8 mouse cellular contexts compared by ENCODE assay signal in the genomic region with DNA sequence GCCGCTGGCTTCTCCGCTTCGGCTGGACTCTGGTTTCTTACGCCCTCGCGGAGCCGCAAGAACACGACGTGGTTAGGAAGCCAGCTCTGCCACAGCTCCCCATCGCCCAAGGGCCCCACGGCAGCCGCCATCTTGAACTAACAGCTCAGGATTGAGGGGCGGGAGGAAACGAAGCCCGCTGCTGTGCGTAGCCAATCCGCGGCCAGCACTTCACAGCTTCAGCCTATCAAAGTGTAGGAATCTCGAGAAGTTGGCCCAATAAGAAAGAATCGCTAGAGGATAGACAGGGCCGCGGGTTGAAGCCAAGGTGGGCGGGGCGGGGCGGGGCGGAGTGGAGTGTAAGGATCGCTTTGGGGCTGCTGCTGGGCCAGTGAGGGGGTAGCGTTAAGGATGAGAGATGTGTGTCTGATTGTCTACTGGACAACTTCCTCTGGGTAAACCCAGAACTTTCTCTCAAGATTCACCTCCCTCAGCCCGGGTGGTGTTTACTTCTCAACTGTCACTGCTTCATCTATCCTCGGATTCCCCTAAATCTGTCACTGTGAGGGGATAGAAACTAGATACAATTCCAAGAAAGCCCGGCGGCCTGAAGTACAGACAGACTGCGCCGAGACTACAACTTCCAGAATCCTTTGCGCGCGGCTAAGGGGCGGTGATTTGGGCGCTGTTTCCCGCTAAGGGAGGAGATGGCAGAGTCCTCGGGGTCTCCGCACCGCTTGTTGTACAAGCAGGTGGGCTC. TPM values are rescaled to one million over a fixed set of nuclear protein-coding genes. Genes with fewer than 3 reads are reported as not detected.
DNase-seq lines count a peak whose midpoint lies in the region; ATAC-seq lines count a peak whose summit lies in the region.

Gene Nup88 (minus strand): TSS at position 153 of the 739 bp plus-strand sequence.
Gene Rpain (plus strand): TSS at position 393 of the 739 bp plus-strand sequence.

- WGBS in heart, embryonic 10.5 days = under 1% methylated on average over 43 of the region's 43 CpGs
- under 1% methylated on average over 43 of the region's 43 CpGs for WGBS in kidney, embryonic 15.5 days

- ATAC-seq in erythroblast, adult 5-6 weeks (replicated peaks; ENCODE audit: low FRiP score, poor library complexity, severe bottlenecking) = peak; percentile 86
- peak; percentile 99 for ATAC-seq in kidney, embryonic 15.5 days (replicated peaks; ENCODE audit: low FRiP score)
- peak; percentile 91 for ATAC-seq in monocyte, adult 5-6 weeks (replicated peaks; ENCODE audit: insufficient number of reproducible peaks, low FRiP score, low TSS enrichment, poor library complexity, severe bottlenecking)

- no peaks in the 10 kb centered on the region for H3K9me3 ChIP-seq in heart, embryonic 10.5 days
- H3K9me3 ChIP-seq in kidney, embryonic 15.5 days (replicated peaks) = no peaks in the 10 kb centered on the region

- peak; percentile 88 to 89 for DNase-seq in B cell, adult 2 months
- DNase-seq in brain, adult 2 months (ENCODE audit: low read depth, low spot score) = peak; percentile 99
- DNase-seq in heart, embryonic 10.5 days (ENCODE audit: low spot score) = peak; percentile 99
- peak; percentile 95 for DNase-seq in liver
- DNase-seq in spleen, postnatal 4 days (ENCODE audit: low spot score in 2 of 2) = peak; percentile 91 to 94

- H3K27ac ChIP-seq in heart, embryonic 10.5 days = peak within 1 kb of the TSS; percentile 95
- peak within 1 kb of the TSS; percentile 91 for H3K27ac ChIP-seq in kidney, embryonic 15.5 days

- peak within 1 kb of the TSS; percentile 87 for H3K4me3 ChIP-seq in heart, embryonic 10.5 days
- peak within 1 kb of the TSS; percentile 69 for H3K4me3 ChIP-seq in kidney, embryonic 15.5 days (replicated peaks)

- H3K9ac ChIP-seq in kidney, embryonic 15.5 days = peak within 1 kb of the TSS; percentile 81

- no peaks in the 10 kb centered on the region for H3K27me3 ChIP-seq in heart, embryonic 10.5 days (ENCODE audit: insufficient read depth, poor library complexity, severe bottlenecking)
- no peaks in the 10 kb centered on the region for H3K27me3 ChIP-seq in kidney, embryonic 15.5 days

- peaks cover 54% of the 10 kb centered on the region for H3K36me3 ChIP-seq in heart, embryonic 10.5 days
- peaks cover 49% of the 10 kb centered on the region for H3K36me3 ChIP-seq in kidney, embryonic 15.5 days

- H3K4me2 ChIP-seq in kidney, embryonic 15.5 days = peak within 1 kb of the TSS; percentile 79

- peaks cover 14% of the 10 kb centered on the region for H3K4me1 ChIP-seq in heart, embryonic 10.5 days
- H3K4me1 ChIP-seq in kidney, embryonic 15.5 days = peaks cover 13% of the 10 kb centered on the region

RNA-seq across cellular contexts. Expression of gene Nup88, which starts in this region (rescaled TPM):
- total RNA-seq in erythroblast, adult 5-6 weeks (2015; ENCODE audit: low replicate concordance) = 33.4 and 68.6 TPM in 2 replicates
- total RNA-seq in erythroblast, adult 5-6 weeks (2017; ENCODE audit: low replicate concordance) = 34.3 and 48.2 TPM in 2 replicates
- polyA plus RNA-seq in heart, embryonic 10.5 days (2016; fragmentation: Nextera tagmentation; extraction: Ambion mirVana) = 129 and 139 TPM in 2 replicates
- polyA plus RNA-seq in kidney, embryonic 15.5 days (2015; fragmentation: Nextera tagmentation; extraction: Ambion mirVana) = 128 and 131 TPM in 2 replicates
- 106 to 142 TPM (median 106 TPM) in 3 replicates for total RNA-seq in monocyte, adult 5-6 weeks (2017)

RNA-seq across cellular contexts. Expression of gene Rpain, which starts in this region (rescaled TPM):
- 28.0 and 28.6 TPM in 2 replicates for total RNA-seq in erythroblast, adult 5-6 weeks (2015; ENCODE audit: low replicate concordance)
- 37.1 and 45.3 TPM in 2 replicates for total RNA-seq in erythroblast, adult 5-6 weeks (2017; ENCODE audit: low replicate concordance)
- 61.4 and 63.6 TPM in 2 replicates for polyA plus RNA-seq in heart, embryonic 10.5 days (2016; fragmentation: Nextera tagmentation; extraction: Ambion mirVana)
- 68.3 and 76.2 TPM in 2 replicates for polyA plus RNA-seq in kidney, embryonic 15.5 days (2015; fragmentation: Nextera tagmentation; extraction: Ambion mirVana)
- 29.9 to 45.3 TPM (median 38.3 TPM) in 3 replicates for total RNA-seq in monocyte, adult 5-6 weeks (2017)

Comparison
In these comparisons a context has a peak if more than half of its experiments do, and no peak if none do; other contexts are left out.
1. Peak in every context shown above with its lines: DNase-seq, ATAC-seq, H3K4me3 ChIP-seq and H3K27ac ChIP-seq.